Mouse (Mus musculus) megakaryocyte progenitor cell, adult 5-6 weeks (primary cell): ENCODE measurements around the gene Eipr1. TPM values are rescaled to one million over a fixed set of nuclear protein-coding genes. Genes with fewer than 3 reads are reported as not detected.
"Not testable (repeated sequence)": the region's sequence is repeated elsewhere in the genome, so short reads cannot be mapped to it uniquely, and the experiment has no call there.

Experiments
- ATAC-seq: replicated peaks from 2 replicates; pipeline ENCODE4 v1.8.0; 2016; ENCODE audit warnings: mild to moderate bottlenecking, moderate TSS enrichment, inconsistent platforms; ENCODE audit not compliant: poor library complexity
- total RNA-seq, 2 experiments: library from RNA; stranded (forward) in 1 of 2; stranded (reverse) in 1 of 2; fragments of 157-497, 149-512 nt in 1 of 2; fragments of 200-1000 nt in 1 of 2; gene quantifications; 2 replicates each; pipeline versions ENCODE4 v1.2.3 to v1.2.4; 2015 to 2017

The Eipr1 gene
- total RNA-seq, 2 experiments from 2014 or later, result 21.6 to 26.6 TPM

DNA sequence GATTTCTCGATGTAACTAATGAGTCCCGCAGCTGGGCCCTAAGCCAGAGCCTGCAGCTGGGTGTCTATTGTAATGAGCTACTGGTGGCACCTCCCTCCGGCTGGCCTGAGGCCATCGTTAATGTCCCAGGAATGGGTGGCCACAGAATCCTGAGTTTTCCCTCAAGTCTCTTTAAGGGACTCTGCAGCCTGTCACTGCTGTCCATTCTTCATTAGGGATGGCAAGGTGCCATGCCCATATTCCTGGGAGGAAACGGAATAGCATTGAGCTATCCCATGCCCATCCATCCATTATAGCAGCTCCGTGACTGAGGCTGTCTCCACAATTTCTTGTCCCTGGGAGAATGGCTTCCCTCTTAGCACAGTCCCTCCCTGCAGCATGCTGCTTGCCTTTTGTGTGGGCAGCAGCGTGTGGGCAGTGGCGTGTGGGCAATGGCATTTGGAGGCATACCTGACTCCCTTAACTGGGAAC lies 123.2 kb downstream of the Eipr1 start:
- no peak for ATAC-seq

DNA sequence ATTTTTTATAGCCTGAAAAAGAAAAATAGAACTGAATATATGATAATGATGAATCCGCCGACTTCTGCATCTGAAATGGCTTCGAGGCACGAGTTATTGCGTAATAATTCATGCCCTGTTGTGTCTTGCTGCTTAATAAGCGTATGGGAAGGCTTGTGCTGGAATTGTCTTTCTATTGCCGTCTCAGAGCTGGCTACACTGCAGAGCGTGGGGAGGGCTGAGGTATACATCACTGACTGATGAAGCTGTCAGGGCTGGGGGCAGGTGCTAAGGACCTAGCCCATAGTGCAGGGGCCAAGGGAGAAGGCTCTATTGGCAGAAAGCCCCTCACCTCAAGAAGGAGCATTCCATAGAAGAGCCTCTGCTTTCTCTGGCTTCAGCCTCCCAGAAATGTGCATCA lies 123.9 kb downstream of the Eipr1 start:
- ATAC-seq, result no peak

DNA sequence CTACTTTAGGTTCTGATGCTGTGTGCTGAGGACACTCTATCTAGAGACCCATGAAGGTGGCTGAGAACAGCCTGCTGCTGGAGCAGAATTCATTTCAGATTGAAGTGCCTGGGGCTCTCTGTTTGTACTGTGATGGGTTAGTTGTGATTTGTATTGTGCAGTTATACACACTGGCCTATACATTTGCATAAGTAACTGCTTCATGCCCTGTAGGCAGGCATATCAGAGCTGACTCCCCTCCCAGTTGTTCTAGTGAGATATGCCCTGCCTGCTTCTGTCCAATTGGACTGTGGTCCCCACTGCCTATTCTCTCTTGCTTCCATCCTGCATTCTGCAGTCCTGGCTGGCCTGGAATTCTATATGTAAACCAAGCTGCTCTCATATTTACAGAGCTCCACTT lies 128.9 kb downstream of the Eipr1 start:
- no peak for ATAC-seq

DNA sequence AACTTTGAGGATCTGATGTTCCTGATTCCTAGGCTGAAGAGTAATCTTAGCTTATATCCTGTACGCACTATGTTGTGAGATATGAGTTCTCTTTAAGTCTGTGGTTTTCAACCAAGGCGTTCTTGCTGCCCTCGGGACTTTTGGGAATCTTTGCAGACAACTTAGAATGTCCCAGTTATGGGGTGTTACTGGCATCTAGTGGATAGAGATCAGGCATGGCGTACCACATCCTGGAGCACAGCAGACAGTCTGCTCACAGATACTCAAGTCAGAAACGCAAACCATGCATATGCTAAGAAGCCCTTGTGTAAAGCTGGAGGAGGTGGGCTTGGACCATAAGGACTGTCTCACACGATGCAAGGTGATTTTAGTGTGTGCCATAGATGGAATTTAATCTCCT lies 136.1 kb downstream of the Eipr1 start:
- no peak for ATAC-seq

DNA sequence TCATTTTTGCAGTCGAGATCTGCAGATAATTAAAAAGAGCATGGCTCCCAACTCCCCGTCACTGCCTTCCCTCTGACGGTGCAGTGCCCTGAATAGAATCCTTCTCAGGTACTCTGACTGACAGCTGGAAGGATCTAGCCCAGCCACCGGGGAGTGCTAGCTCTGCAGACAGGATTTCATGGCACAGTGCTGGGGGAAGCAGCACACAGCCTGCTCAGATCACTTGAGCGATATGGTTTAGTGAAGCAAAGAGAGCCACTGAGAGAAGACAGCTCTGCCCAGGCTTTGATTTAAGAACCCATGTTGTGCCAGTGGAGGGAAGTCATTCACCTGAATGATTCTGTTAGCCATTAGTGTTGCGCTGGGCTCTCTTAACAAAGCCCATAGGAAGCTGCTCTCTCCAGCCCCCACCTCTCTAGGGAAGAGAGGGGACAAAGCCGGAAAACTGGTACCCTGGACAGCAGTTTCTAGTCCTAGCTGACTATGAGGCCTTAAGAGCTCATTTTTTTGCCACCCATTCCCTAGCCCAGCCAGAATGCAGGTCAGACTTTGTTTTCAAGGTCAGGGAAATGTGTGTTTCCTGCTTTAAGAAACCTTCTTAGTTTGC lies 137.6 kb downstream of the Eipr1 start:
- no peak for ATAC-seq

DNA sequence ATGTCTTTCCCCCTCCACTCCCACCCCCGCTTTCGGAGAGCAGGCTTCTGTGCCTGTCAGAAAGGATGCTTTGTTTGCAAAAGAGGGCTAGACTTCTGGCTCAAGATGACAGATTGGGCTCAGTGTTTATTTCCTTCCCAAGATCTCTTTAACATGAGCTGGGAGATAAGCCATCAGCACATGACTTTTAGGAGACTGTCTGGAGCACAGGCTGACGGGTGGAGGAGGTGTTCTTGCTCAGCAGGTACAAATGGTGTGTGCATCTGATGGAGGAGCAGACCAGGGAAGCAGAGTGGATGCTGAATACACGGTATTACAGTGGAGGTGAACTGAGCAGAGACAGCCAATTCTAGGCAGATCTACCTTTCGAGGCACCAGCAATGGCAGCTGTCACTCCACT lies 139.9 kb downstream of the Eipr1 start:
- ATAC-seq, result no peak

DNA sequence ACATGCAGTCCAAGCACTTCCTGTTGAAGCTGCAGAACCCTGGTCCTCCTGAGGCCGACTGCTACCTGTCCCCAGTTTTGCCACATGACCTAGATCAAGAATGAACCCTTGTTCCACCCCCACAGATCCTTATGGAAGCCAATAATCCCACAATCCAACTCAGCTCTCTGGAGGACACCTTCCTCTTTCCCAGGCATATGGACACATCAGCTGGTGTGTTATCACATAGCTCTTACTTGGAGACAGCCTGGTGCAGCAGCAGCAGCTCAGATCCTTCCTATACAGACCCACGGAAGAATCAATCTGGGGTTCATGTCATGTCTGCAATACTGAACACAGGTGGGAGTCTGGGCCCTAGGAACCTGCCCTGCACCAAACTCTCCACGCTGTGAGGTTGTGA lies 145.0 kb downstream of the Eipr1 start:
- no peak for ATAC-seq

DNA sequence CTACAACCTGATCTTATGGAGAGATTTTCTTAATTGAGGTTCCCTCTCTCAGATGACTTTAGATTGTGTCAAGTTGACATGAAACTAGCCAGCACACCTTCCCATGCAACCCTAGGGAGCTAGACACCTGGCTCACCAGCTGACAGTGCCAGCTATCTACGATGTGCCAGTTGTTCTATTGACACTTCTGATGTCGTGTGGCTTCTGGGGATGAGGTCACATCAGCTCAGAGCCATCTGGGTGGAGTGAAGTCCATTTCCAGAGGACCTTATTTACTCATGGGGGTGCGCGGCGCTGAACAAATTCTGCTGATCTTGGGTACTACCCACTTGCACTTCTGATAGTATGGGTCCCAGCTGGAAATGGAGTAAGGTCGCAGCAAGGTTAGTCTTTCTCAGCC lies 146.7 kb downstream of the Eipr1 start:
- ATAC-seq, result no peak

DNA sequence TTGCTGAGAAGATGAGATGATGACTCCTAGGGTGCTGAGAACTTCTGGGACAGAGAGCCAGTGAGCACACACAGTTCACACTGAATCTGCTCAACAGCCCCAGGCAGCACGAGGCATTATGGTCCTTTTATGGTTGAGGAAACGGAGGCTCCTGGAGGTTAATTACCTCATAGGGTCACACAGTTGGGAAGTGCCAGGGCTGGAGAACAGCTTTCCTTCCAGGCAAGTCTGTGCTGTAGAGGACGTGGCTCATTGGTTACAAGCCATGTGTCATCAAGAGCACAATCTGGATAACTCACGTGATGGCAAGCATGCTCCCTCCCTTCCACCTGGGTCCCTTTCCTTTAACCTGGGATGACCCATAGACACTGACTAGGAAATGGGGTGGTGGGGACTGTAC lies 148.1 kb downstream of the Eipr1 start:
- no peak for ATAC-seq

DNA sequence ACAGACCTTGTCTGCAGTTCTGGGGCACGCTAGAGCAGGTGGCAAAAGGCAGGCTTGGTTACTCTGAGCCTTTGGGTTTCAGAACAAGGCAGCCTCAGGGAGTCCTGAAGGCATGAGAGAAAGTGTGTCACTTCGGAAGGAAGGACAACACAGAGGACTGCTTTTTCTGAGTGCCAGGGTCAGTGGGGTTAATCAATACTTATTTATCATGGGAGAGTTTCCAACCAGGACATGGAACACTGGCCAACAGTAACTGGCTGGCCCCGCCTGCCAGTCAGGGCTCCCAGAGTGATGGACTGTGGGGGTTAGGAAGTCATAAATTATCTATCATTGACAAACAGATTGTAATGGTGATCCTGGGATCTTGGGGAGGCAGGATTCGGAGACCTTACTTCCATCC lies 148.7 kb downstream of the Eipr1 start:
- ATAC-seq, result no peak

DNA sequence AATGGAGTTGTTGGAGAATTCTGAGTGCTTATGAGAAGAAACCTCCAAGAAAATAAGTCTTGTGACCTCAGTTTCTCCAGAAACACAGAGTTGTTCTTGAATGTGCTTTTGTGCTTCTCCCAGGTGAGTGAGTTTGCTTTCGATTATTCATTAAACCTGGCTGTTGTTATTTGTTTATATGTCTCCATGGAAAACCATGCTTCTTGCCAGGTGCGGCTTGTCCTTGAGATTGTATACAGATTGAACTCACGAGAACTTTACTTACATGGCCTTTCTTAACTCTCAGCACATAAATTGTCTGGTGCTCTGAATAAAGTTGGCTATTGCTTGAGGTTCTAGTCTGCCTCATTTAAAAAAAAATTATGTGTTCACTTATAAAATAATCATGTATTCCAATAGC lies 150.5 kb downstream of the Eipr1 start:
- no peak for ATAC-seq

DNA sequence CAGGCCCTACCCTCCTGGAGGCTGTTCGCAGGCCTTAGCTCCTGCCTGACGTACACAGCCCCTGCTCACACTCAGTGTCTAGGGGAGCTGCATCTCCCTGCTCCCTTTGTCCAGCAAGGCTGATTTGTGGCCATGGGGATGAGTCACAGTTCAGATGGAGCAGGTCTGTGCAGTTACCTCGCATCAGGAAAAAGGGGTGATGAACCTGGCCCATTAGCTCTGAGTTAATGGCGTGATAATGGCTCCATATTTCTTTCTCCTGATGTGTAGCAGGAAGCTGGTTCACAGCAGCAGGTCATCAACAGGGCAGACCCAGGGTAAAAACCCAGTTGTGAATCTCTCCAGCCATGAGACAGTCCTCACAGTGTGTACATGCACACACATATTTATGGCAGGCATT lies 151.5 kb downstream of the Eipr1 start:
- no peak for ATAC-seq

DNA sequence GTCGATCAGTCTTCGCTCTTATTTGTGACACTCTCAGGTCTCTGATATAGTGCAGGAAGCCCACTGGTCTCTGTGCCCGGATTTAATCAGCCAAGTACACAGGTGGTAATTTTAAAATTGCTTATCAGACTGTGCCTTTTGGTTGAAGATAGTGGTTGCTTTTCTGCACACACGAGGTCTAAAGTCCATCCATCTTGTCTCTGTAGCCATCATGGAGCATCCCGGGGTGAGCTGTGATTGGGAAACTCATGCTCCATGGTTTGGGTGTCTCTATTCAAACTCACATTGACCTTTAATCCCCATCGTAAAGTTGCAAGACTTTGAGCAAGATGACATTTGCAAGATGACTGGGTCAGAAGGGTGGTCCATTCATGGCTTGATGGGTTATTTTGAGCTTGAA lies 153.9 kb downstream of the Eipr1 start:
- no peak for ATAC-seq

DNA sequence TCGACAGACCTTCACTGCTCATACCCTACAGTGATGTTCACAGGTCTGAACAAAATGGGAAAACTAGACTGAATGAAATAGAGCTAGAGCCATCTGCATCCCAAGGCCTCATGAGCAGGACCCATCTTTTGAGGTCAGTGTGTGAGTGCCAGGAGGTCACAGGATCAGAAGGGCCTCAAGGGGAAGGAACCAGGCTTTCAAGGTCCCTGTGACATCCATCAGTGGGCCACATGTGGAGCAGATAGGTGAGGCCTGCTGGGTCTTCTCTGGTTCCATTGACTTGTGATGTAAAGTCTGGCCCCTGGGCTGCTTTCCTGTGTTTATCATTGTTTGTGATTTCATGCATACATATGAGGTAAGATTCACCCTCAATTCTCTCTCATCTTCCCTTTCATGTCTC lies 154.4 kb downstream of the Eipr1 start:
- ATAC-seq, result no peak

DNA sequence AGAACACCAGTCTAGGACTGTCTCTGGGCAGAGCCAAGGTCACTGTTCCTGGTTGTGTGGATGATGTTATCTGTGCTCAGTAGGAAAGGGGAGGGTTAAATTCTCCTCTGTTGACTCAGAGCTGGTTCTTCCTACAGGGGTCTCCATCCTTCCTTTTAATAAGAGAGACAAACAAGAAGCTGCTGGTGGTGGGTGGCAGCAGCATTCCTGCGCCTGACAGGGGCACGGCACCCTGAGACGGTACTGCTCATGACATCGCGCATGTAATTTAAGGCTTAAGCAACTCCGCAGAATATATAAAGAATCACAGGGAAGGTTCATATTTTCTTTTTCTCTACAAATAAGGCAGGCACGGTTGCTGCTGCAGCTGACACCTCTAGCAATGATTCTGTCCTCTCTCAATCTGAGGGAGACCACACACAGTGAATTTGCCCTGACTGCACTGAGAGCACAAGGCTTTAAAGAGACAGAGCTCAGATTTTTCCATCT lies 155.2 kb downstream of the Eipr1 start:
- ATAC-seq, result no peak

DNA sequence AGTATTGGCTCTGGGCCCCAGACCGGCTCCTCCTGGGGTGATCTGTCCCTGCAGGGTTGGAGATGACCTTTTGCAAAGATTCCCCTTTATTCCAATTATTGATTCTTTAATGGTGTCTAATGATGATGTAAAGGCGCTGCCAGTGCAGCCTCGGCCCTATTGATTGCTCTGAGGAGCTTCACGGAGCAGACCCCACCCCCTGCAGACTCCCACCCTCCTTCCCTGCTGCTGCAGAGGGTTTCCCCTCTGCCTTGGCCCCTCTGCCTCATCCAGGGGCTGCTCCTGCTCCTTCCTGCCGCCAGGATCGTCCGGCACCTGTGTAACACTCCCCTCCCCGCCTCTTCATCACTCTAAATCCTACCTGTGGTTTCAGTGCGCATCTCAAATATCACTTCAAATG lies 156.2 kb downstream of the Eipr1 start:
- ATAC-seq, result no peak

DNA sequence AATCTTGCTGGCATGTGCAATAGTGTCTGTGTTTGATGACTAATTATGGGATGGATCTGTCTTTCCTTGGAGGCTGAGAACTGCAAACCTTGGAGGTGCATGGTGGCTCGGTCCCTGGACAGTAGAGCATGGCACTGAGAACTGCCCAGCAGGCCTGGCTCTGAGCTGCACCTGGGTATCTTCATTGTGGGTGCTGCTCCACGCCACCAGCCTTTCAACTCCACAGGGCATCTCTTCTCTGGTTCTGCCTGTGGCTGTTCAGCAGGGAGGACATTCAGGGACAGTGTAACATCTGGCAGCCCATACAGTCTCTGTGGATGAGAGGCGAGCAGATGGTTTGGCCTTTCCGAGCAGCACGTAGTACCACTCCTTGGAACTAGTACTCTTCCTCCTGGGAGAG lies 158.2 kb downstream of the Eipr1 start:
- no peak for ATAC-seq

DNA sequence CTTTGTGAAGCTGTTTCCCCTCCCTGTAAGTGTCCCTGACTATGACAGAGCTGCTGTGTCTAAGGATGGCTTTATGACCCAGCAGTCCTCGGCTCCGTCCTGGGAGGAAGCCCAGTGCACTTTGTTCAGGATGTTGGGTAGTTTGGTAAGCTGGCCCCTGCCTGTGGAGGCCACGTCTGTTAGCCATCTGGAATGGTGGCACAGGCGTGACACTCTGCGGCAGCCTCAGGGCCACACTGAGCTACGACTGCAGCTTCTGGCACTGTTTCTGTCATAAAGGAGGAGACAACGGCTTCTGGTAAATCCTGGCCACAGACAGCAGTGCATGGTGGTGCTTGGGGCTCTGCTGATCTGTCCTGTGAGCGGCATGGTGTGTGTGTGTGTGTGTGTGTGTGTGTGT lies 159.0 kb downstream of the Eipr1 start:
- ATAC-seq, result no peak

DNA sequence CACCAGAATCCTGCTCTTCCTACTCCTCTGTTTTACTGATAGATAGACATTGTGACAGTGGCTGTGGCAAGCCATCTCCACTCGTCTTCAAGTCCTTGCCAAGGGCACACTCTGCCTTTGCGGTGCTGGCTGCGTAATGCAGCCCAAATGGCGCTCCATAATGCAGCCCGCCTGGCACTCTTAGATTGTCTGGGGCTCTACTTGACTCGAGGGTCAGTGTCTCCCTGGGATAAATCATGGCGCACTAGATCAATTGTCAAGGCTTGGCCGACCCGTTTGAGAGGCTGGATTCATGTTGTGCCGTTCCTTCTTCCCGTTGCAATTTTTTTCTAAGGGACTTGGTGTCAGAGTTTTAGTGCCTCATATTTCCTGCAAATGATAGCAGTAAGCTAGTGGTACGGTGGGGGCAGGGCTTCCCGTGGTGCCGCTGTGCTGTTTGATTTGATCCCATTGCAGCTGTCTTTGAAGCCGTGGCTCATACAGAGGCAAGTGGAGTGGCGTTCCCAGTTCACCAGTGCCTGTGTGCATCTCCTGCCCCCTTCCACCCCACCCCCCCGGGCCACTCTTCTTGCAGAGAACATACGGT lies 160.8 kb downstream of the Eipr1 start:
- ATAC-seq, result no peak

DNA sequence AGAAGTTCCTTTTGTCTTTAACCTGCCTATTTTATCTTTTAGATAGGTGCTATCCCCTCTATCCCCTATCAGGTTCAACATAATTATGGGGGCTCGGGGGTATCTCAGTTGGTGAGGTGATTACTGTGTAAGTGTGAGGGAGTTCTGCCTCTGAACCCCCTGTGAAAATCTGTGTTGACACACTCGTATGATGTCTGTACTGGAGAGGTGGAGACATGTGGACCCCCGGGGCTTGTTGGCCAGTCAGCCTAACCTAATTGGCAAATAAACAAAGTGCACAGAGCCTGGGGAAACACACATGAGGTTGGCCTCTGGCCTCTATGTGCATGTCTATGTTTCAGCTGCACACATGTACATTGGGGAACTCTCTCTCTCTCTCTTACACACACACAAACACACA lies 161.5 kb downstream of the Eipr1 start:
- no peak for ATAC-seq

DNA sequence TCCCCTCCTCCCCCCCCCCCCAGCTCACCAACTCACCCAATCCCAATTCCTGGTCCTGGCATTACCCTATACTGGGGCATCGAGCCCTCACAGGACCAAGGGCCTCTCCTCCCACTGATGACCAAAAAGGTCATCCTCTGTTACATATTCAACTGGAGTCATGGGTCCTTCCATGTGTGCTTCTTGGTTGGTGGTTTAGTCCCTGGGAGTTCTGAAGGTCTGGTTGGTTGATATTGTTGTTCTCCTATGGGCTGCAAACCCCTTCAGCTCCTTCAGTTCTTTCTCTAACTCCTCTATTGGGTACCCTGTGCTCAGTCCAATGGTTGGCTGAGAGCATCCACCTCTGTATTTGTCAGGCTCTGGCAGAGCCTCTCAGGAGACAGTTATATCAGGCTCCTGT lies 162.5 kb downstream of the Eipr1 start:
- ATAC-seq, result not testable (repeated sequence)
